Mouse (Mus musculus): ENCODE measurements around the gene Atxn2. TPM values are rescaled to one million over a fixed set of nuclear protein-coding genes. Genes with fewer than 3 reads are reported as not detected.

The Atxn2 gene
- polyA plus RNA-seq (2014; fragmentation: Illumina TruSeq; extraction: RNeasy Lipid Tissue Mini Kit (QIAGEN cat#74804); ENCODE audit: low read depth, low replicate concordance), result 352 TPM

DNA sequence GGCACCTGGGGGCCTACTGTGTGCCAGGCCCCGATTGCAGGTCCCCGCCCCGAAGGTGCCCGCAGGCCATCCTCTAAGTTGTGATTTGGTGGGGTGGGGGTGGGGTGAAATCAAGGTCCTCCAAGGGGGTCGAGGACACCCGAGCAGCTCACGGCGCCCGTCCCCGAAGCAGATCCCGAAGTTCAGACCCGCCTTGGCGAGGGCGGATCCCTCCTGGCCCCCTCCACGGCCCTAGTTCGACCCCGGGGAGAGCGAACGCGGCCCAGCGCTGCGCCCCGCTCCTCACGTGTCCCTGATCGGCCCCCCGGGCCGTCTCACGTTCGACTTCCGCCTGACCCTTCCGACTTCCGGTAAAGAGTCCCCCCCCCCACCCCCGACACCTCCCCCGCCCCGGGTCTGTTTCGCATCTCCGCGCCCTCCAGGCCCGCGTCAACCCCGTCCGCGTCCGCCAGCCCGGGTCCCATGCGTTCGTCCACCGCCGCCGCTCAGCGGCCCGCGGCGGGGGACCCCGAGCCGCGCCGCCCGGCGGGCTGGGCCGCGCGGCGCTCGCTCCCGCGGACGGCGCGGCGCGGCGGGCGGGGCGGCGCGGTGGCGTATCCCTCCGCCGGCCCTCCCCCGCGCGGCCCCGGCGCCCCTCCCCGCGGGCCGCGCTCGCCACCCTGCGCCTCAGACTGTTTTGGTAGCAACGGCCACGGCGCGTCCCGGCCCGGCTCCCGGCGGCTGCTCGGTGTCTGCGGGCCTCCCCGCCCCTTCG is at the start of gene Atxn2:
Atxn2 (plus strand) TSS at position 164 of the 754 bp plus-strand sequence.

DNA sequence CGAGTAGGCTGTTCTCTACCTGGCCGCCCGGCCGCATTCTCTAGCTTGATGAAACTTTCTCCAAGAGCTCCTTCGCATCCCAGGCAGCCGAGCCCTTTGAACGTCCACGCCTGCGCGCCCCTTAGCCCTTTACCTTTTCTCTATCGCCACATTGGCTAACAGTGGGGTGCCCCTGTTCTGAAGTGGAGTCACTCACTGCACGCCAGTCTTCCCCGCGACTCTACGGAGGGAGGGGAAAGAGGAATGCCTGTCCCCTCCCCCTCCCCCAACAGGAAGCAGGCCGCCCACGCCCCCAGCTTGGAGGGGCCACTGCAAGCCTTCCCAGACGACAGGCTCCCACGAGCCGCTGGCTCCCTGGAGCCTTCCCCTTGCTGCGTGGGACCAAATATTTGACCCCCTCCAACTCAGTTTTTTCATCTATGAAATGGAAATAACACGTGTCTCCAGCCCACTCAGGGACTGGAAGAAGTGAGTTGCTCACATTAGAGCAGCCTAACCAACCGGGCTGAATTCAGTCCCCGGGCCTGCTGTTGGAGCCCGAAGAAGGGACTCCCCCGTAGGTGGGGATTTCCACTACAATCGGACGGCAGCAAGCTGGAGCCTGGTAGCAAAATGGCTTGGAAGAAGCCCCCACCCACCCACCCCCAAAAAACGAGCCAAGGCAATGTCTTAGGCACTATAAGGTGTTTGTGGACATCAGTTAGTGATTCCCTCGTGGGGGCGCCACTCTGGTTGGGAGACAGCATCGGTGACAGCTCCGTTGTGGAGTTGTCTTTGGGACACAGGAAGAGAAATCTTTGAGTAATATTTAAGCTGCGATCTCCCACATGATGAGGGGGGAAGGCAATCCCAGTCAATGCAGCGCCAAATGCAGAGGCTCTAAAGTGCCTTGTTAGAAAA is 126.6 kb downstream of the Atxn2 start, which contains the start of gene Sh2b3:
Sh2b3 (minus strand) TSS at position 206 of the 900 bp plus-strand sequence.

DNA sequence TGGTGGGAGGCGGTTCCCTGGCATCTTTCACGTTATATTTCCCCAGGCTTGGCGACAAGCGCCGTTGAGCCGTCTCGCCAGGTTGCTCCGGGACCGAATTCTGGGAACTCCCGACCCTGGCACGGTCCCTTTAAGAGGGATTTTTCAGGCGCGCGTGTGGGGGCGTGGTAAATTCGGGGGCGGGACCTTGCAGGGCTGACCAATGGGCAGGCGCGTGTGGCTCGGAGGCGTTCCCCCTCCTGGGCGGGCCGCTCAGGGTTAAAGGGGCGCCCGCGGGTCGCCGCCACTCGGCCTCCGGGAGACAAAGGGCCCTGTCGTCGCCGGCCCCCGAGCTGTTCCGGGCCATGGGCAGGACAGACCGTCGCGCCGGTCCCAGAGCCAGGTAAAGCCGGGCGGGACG is 137.6 kb downstream of the Atxn2 start, which contains the start of gene Pheta1:
Pheta1 (plus strand) TSS at position 242 of the 400 bp plus-strand sequence.

Other genes with a start within 250 kb of the Atxn2 start
- not detected for gene Adam1b, start 207.9 kb upstream of the Atxn2 start, polyA plus RNA-seq (2014; fragmentation: Illumina TruSeq; extraction: RNeasy Lipid Tissue Mini Kit (QIAGEN cat#74804); ENCODE audit: low read depth, low replicate concordance)
- gene Adam1a, start 165.9 kb upstream of the Atxn2 start, polyA plus RNA-seq (2014; fragmentation: Illumina TruSeq; extraction: RNeasy Lipid Tissue Mini Kit (QIAGEN cat#74804); ENCODE audit: low read depth, low replicate concordance), result 3.0 TPM
- gene Gm42878, start 165.9 kb upstream of the Atxn2 start, polyA plus RNA-seq (2014; fragmentation: Illumina TruSeq; extraction: RNeasy Lipid Tissue Mini Kit (QIAGEN cat#74804); ENCODE audit: low read depth, low replicate concordance), result not detected
- gene Mapkapk5, start 165.4 kb upstream of the Atxn2 start, polyA plus RNA-seq (2014; fragmentation: Illumina TruSeq; extraction: RNeasy Lipid Tissue Mini Kit (QIAGEN cat#74804); ENCODE audit: low read depth, low replicate concordance), result 61.0 TPM
- 53.5 TPM for gene Aldh2, start 117.5 kb upstream of the Atxn2 start, polyA plus RNA-seq (2014; fragmentation: Illumina TruSeq; extraction: RNeasy Lipid Tissue Mini Kit (QIAGEN cat#74804); ENCODE audit: low read depth, low replicate concordance)
- 11.8 TPM for gene Acad12, start 92.4 kb upstream of the Atxn2 start, polyA plus RNA-seq (2014; fragmentation: Illumina TruSeq; extraction: RNeasy Lipid Tissue Mini Kit (QIAGEN cat#74804); ENCODE audit: low read depth, low replicate concordance)
- gene Acad10, start 50.8 kb upstream of the Atxn2 start, polyA plus RNA-seq (2014; fragmentation: Illumina TruSeq; extraction: RNeasy Lipid Tissue Mini Kit (QIAGEN cat#74804); ENCODE audit: low read depth, low replicate concordance), result 1.3 TPM
- 36.2 TPM for gene Brap, start 50.8 kb upstream of the Atxn2 start, polyA plus RNA-seq (2014; fragmentation: Illumina TruSeq; extraction: RNeasy Lipid Tissue Mini Kit (QIAGEN cat#74804); ENCODE audit: low read depth, low replicate concordance)
- 13.0 TPM for gene Sh2b3, start 126.3 kb downstream of the Atxn2 start, polyA plus RNA-seq (2014; fragmentation: Illumina TruSeq; extraction: RNeasy Lipid Tissue Mini Kit (QIAGEN cat#74804); ENCODE audit: low read depth, low replicate concordance)
- not detected for gene Pheta1, start 137.6 kb downstream of the Atxn2 start, polyA plus RNA-seq (2014; fragmentation: Illumina TruSeq; extraction: RNeasy Lipid Tissue Mini Kit (QIAGEN cat#74804); ENCODE audit: low read depth, low replicate concordance)